Mouse (Mus musculus) small intestine, adult 2 months (tissue): Measurements from ENCODE around the gene 1110032F04Rik. TPM values are rescaled to one million over a fixed set of nuclear protein-coding genes. Genes with fewer than 3 reads are reported as not detected.

Experiments used
- H3K27ac ChIP-seq: fragments of 200-500 bp; 2 replicates; pipeline ENCODE4 v1.5.1; 2012; ENCODE audit warnings: low read depth, low read length, control low read depth, inconsistent platforms; ENCODE audit not compliant: insufficient read depth
- H3K27me3 ChIP-seq: fragments of 200-500 bp; 2 replicates; pipeline ENCODE4 v1.6.1; 2012; ENCODE audit warnings: mild to moderate bottlenecking, moderate library complexity, low read length, inconsistent platforms; ENCODE audit not compliant: control insufficient read depth, insufficient read depth
- H3K36me3 ChIP-seq: fragments of 200-500 bp; 2 replicates; pipeline ENCODE4 v1.6.1; 2012; ENCODE audit warnings: mild to moderate bottlenecking, low read length, control low read depth, inconsistent platforms; ENCODE audit not compliant: control insufficient read depth, insufficient read depth
- H3K4me1 ChIP-seq: fragments of 200-500 bp; 2 replicates; pipeline ENCODE4 v1.6.1; 2012; ENCODE audit warnings: low read length, inconsistent platforms, mixed read lengths; ENCODE audit not compliant: control insufficient read depth, insufficient read depth, insufficient read length
- H3K4me3 ChIP-seq: fragments of 200-500 bp; 2 replicates; pipeline ENCODE4 v1.5.1; 2012; ENCODE audit warnings: low read depth, mild to moderate bottlenecking, control low read depth, inconsistent platforms, low read length, moderate library complexity
- CTCF ChIP-seq: fragments of 200-500 bp; IDR thresholded peaks from 2 replicates; pipeline ENCODE4 v1.5.1; 2012; ENCODE audit warnings: low read depth, mild to moderate bottlenecking, control low read depth, inconsistent platforms, low read length, moderate library complexity, mixed read lengths; ENCODE audit not compliant: insufficient replicate concordance, insufficient read length; ENCODE audit errors: extremely low read depth
- POLR2A ChIP-seq: fragments of 200-500 bp; IDR thresholded peaks from 2 replicates; pipeline ENCODE4 v1.6.1; 2012; ENCODE audit warnings: low read depth, mild to moderate bottlenecking, control low read depth, inconsistent platforms, low read length, moderate library complexity
- WGBS: fragments of 180-500 bp; shearing (Covaris S2); methylation state at CpG from one replicate; pipeline ENCODE4 v1.1.7; 2018; 5-methylcytosine and 5-hydroxymethylcytosine counted together
- polyA plus RNA-seq: library from polyadenylated mRNA; depleted of rRNA; stranded (reverse); fragments of >200 nt; gene quantifications from 2 replicates; pipeline ENCODE4 v1.2.3, GENCODE M21; 2012; rRNA removed

Gene 1110032F04Rik
- polyA plus RNA-seq, result 0.39 and 1.7 TPM in 2 replicates

DNA sequence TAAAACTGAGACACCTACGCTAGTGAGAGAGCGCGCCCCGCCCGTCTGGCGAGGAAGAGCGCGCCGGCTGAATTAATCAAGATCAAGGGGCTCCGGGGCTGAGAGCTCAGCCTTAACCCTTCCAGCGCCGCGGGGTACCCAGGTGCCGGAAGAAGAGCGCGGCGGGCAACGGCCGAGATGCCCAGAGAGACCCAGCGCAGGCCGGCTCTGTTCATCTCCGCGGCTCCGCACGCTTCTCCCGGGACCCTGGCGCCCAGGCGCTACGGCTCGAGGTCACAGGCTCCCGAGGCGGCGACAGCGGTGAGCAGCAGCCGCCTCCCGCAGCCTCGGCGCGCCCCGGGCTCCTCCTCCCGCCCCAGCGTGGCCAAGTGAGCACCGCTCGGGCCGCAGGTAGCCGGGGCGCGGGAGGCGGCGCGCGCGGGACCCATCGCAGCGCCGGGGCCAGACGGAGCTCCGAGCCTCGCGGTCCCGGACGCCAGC, at the start of gene 1110032F04Rik:
Gene 1110032F04Rik, plus strand, starts transcription at position 376 of the 480 bp plus-strand sequence.
- H3K27ac ChIP-seq, result no peak within 1 kb of the TSS
- peak within 1 kb of the TSS; percentile 45 for H3K4me3 ChIP-seq
- H3K36me3 ChIP-seq, result no peaks in the 10 kb centered on the region
- TF ChIP-seq CTCF, result no peak
- TF ChIP-seq POLR2A, result no peak
- peaks cover 28% of the 10 kb centered on the region for H3K27me3 ChIP-seq
- under 1% methylated on average over 62 of the region's 62 CpGs for WGBS
- peaks cover 8% of the 10 kb centered on the region; the same call in 1 of the 2 replicates for H3K4me1 ChIP-seq

- Histone ChIP-seq H3K27me3 (no peaks in the 10 kb centered on the region), H3K27ac (no peak overlapping the region), H3K36me3 (no peaks in the 10 kb centered on the region), H3K4me1 (no peaks in the 10 kb centered on the region), H3K4me3 (no peak overlapping the region)
- WGBS, result 48% methylated on average over 4 of the region's 4 CpGs
- TF ChIP-seq POLR2A, result no peak
- TF ChIP-seq CTCF, result no peak
These were observed 48.0 kb upstream of the 1110032F04Rik start for GRCm38 (mm10) chr3:68821406-68821805.

DNA sequence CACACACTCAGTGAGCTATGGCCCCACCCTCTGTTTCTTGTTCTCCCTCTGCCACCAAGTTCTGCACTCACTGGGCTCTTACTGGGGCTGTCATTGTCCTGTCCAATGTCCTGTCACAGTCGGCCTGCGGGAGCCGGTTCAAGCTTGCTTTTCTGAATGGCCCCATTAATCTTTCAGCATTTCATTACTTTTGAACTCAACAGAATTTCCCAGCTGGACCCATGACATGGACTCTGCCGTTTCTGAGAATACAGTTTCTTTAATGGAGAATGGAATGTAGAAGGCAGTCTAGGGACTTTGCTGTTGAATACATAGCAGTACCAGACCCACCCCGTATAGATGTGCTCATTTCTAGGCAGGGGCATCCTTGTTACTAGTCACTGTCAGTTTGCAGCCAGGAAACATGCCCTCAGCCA, 47.5 kb upstream of the 1110032F04Rik start:
- Histone ChIP-seq H3K4me1 (no peaks in the 10 kb centered on the region), H3K27ac (no peak overlapping the region), H3K27me3 (no peaks in the 10 kb centered on the region), H3K4me3 (no peak overlapping the region), H3K36me3 (no peaks in the 10 kb centered on the region)
- no peak for TF ChIP-seq CTCF
- no peak for TF ChIP-seq POLR2A
- 61% methylated on average over 5 of the region's 5 CpGs for WGBS

DNA sequence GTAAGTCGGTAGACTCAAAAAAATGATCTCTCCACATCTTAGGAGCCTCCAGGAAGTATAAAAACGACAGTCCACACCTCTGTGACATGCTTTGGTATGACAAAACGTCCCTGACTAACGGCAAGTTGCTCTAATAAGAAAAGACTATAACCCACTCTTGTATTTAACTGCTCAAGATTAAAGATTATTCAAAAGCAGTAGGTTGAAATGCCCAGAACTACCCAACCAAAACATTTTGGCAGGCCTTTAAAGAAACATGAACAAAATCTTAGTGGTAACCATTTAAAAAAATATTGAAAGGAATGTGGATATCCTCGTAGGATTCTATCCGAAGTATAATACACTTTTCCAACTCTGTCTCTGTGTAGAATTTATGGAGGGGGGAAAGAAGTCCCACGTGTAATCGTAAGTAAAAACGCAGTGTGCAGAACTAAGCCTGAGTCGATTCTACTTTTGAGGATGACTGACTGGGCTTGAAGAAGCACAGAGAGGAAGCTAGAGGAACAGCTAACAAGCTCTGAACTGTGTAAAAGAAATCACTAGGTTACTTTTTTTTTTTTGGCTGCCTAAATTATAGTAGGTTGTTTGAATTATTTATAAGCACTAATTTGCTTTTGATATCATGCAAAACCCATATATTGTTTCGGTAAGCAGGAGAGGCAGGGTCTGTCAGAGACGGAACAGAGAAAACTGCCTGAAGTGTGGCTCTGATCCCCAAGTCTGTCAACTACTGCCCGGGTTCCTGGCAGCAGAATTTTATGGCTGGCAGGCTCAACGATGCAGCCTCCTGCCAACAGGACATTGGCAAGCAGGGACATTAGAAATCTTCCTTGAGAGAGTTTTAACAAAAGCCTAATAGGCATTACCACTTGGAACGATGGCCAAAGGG, 45.3 kb upstream of the 1110032F04Rik start:
- WGBS, result 54% methylated on average over 15 of the region's 15 CpGs
- Histone ChIP-seq H3K27ac (no peak overlapping the region), H3K4me1 (no peaks in the 10 kb centered on the region), H3K27me3 (no peaks in the 10 kb centered on the region), H3K36me3 (no peaks in the 10 kb centered on the region), H3K4me3 (no peak overlapping the region)
- no peak for TF ChIP-seq POLR2A
- no peak for TF ChIP-seq CTCF

GRCm38 (mm10) chr3:68824765-68825090, 44.7 kb upstream of the 1110032F04Rik start:
- TF ChIP-seq CTCF (no peak), POLR2A (no peak)
- H3K4me3 ChIP-seq, result no peak overlapping the region
- H3K4me1 ChIP-seq, result no peaks in the 10 kb centered on the region
- H3K27ac ChIP-seq, result no peak overlapping the region
- 17% methylated on average over 2 of the region's 2 CpGs for WGBS
- no peaks in the 10 kb centered on the region for H3K27me3 ChIP-seq
- no peaks in the 10 kb centered on the region for H3K36me3 ChIP-seq

GRCm38 (mm10) chr3:68825151-68825550, 44.2 kb upstream of the 1110032F04Rik start:
- 50% methylated on average over 8 of the region's 8 CpGs for WGBS
- TF ChIP-seq CTCF (no peak), POLR2A (no peak)
- H3K36me3 ChIP-seq, result no peaks in the 10 kb centered on the region
- H3K4me3 ChIP-seq, result no peak overlapping the region
- no peaks in the 10 kb centered on the region for H3K27me3 ChIP-seq
- no peaks in the 10 kb centered on the region for H3K4me1 ChIP-seq
- H3K27ac ChIP-seq, result no peak overlapping the region

- no peaks in the 10 kb centered on the region for H3K36me3 ChIP-seq
- no peaks in the 10 kb centered on the region for H3K27me3 ChIP-seq
- no peak overlapping the region for H3K27ac ChIP-seq
- TF ChIP-seq CTCF (no peak), POLR2A (no peak)
- WGBS, result 85% methylated on average over 5 of the region's 5 CpGs
- no peaks in the 10 kb centered on the region for H3K4me1 ChIP-seq
- no peak overlapping the region for H3K4me3 ChIP-seq
These were observed 41.7 kb upstream of the 1110032F04Rik start for GRCm38 (mm10) chr3:68827671-68828070.

GRCm38 (mm10) chr3:68829944-68830343, 39.4 kb upstream of the 1110032F04Rik start:
- Histone ChIP-seq H3K36me3 (no peaks in the 10 kb centered on the region), H3K4me1 (no peaks in the 10 kb centered on the region), H3K27me3 (no peaks in the 10 kb centered on the region), H3K27ac (no peak overlapping the region), H3K4me3 (no peak overlapping the region)
- TF ChIP-seq POLR2A (no peak), CTCF (no peak)
- 33% methylated on average over 3 of the region's 3 CpGs for WGBS
